Mouse (Mus musculus): ENCODE results near the gene 0610010F05Rik. TPM values are rescaled to one million over a fixed set of nuclear protein-coding genes. Genes with fewer than 3 reads are reported as not detected.
A peak's percentile ranks its signal among the peaks of the same experiment; 100 is the strongest.
"Not testable (repeated sequence)": the region's sequence is repeated elsewhere in the genome, so short reads cannot be mapped to it uniquely, and the experiment has no call there.

The 0610010F05Rik gene
- total RNA-seq (2021) = 10 to 100 TPM; 13.9 to 16.0 TPM

DNA sequence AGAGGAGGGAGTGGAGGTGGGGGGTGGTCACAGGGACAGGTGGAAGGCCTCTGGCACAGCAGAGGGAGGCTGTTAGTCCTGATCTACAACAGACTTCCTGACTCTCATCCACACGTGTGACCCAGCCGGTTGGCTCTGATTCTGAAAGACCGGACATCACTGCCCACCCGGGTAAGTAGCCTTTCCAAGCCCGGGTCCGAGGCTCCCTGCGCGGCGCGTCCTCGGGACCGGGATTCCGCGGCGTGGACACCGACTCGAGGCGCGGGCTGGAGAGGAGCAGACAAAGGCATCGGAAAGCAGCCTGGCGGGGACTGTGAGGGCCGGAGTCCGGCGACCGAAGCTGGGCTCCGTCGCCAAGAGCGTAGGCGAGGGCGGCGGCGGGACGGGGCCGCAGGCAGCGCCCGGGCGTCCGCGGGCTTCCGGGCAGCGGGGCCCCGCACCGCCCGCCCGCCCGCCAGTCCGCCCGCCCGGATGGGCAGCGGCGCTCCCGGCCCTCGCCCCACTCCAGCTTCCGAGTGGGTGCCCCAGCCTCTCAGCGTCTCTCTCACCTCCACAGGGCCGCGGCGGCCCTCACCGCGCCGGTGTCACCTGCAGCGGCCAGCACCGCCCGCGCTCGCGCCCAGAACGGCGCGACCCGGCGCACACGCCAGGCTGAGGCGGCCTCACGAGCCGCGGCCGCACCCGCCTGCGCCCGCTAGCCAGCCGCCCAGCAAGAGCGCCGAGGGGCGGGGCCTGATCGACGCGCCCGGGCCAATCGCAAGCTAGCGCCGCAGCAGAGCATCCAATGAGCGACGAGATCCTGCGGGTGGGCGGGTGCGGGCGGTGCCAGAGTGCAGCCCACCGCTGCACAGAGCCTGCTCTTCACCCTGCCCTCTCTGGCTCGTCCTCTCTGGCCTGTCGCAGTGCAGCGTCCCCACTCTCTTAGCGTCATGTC lies at the start of gene 0610010F05Rik:
Gene 0610010F05Rik, minus strand, starts transcription at position 695 of the 934 bp plus-strand sequence.
- DNase-seq = peak; percentile 88

DNA sequence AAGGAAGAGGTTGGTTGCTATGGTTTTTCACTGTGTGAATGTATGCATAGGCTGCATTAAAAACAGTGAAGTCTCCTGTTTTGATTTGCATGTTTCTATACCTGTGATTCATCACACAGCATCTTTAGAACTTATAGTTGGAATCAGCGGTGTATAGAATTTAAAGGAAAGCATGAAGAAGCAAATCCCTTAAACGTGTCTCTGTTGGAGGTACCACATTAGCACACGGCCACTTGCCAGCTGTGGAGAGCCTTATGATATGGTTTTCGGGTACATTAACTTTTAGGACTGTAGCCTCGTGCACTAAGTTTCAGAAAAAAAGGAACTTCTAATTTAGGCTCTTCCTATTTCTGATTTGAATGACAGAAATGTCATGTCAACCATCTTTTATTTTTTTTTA lies 49.1 kb upstream of the 0610010F05Rik start:
- no peak for DNase-seq

GRCm38 (mm10) chr11:23680435-23680950 lies 47.1 kb upstream of the 0610010F05Rik start:
- no peak for DNase-seq

DNA sequence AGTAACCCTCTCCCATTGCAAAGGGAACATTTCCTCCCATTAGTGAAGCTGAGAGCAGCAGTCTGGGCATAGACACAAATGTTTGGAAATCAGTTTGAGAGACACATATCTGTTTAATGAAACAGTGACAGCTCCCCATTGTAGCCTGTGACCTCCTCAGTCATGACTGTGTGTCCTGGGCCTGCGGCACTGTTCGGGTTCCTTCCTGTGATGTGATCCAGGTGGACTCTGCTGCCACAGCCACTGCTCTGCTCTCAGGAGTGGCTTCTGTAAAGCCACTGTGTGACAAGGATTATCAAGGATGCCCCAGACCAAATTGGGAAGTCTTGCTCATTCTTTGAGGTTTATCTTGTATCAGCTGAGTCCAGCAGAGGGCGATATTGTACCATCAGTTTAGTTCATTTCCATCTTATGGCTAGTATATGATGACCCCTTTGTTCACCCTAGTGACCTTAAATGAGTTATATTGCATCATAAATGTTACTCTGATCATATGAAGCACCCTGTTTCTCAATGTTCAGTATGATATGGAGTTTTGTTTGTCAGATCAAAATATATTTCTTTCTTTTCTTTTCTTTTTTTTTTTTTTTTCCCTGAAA lies 45.7 kb upstream of the 0610010F05Rik start:
- DNase-seq = peak; percentile 65

DNA sequence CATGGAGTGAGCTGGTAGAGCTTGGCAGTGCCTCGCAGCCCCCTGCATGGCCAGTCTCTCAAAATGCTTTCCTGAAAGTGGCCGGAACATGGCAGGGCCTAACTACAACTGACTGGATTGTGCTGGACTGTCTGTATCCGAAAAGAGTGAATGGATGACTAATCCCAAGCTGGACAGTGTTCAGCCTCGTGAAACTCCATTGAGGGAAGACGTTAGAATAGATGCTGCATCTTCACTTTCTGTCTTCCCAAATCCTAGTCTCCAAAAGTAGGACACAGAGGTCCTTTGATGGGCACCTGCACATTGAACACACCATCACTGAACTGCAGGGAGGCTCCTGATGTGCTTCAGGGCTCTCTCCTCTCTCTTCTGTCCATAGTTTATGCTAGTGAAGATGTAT lies 42.7 kb upstream of the 0610010F05Rik start:
- no peak for DNase-seq

GRCm38 (mm10) chr11:23672256-23672749 lies 38.9 kb upstream of the 0610010F05Rik start:
- no peak for DNase-seq

DNA sequence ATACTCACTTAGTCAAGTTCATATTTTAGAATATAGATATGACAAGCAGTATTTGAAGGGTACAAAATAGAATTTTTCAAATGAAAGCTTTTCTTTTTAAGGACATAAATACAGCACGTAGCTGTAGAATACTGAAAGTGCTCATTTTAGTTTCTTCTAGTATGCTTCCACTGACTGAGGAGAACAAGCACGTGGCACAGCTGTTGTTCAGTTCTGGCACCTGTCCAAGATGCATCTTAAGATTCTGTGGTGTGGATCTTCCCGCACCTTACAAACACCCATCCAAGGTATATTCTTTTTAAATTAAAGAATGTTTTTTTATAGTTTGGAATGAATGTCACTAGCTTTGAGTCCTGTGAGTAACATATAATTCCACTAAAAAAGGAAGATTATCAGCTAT lies 33.7 kb upstream of the 0610010F05Rik start:
- no peak for DNase-seq

DNA sequence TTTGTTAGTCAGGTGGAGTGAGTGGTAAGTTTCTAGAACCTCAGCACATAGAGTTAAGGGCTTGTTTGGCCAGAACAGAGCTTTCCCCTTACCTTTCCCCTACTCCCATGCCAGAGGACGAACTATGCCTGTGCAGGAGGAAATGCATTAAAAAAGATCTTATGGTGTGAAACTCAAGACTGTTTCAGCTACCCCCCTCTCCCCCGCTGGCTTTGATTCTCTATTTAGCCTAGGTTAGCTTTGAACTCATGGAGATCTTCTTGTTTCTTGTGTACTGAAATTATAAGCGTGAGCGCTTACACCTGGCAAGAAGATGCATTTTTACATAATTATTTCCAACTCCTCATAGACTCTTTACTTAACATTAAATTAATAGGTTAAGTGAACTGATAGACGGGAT lies 33.1 kb upstream of the 0610010F05Rik start:
- DNase-seq = no peak

- peak; percentile 94 for DNase-seq
Measured at GRCm38 (mm10) chr11:23665798-23666501, 32.5 kb upstream of the 0610010F05Rik start, which contains the start of gene Pex13. TSS of gene Pex13 (minus strand) at chr11:23665959.

- no peak for DNase-seq
Measured at GRCm38 (mm10) chr11:23665311-23665786, 31.9 kb upstream of the 0610010F05Rik start, which contains the start of gene Pus10. TSS of gene Pus10 (plus strand) at chr11:23665674.

- DNase-seq = no peak
Measured at GRCm38 (mm10) chr11:23664232-23664631, 30.8 kb upstream of the 0610010F05Rik start.

DNA sequence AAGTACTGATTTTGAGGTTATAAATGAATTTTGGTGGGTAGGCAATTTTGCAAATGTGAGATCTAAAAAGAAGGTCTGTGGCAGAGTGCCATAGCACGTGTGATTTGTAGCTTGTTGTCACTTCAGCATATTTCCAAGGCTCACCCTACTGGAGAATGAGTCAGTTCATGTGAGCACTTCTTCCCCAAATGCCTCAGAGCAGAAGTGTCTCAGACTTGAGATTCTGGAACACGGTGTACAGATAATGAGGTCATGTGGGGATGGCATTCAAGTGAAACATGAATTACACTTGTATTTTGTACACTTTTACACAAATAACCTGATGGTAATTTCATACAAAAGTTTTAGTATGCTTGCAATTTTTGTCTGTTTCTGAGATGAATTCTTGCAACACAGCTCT lies 24.4 kb upstream of the 0610010F05Rik start:
- DNase-seq = no peak

DNA sequence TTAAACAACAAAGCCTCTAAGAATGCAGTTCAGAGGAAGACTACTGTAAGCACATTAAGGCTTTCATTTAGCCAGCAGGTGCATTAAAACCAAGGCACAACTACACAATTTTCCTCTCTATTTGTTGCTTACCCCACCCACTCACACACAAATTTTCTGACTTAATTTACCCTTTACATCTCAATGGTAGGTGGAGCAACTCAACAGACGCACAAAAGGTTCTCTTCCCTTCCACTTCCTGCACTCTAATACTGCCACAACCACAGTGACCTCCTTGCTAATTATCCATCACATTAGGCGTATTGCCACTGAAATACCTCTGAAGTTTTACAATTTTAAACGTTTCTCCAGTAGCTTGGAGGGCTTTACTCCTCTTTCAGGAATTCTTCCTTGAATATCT lies 20.2 kb upstream of the 0610010F05Rik start:
- no peak for DNase-seq

DNA sequence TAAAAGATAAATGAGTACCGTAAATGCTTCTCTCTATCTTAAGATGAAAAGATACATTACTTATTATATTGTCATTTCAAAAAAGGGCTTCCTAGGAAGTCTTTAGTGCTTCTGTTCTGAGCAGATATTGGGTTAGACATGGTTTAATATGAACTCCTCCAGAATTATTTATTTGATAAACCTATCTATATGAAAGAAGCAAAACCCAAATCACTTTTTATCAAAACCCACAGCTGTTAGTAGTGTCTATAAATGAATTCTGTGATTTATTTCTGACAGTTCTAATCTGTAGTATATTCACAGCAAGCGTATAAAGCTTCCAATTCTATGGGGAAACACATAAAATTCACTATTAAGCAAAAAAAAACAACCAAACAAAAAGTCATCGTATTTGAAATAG lies 14.4 kb upstream of the 0610010F05Rik start:
- DNase-seq = no peak

- no peak for DNase-seq
Measured at GRCm38 (mm10) chr11:23647431-23647830, 14.0 kb upstream of the 0610010F05Rik start.

- no peak for DNase-seq
Measured at GRCm38 (mm10) chr11:23634573-23634972, 1.1 kb upstream of the 0610010F05Rik start.

DNA sequence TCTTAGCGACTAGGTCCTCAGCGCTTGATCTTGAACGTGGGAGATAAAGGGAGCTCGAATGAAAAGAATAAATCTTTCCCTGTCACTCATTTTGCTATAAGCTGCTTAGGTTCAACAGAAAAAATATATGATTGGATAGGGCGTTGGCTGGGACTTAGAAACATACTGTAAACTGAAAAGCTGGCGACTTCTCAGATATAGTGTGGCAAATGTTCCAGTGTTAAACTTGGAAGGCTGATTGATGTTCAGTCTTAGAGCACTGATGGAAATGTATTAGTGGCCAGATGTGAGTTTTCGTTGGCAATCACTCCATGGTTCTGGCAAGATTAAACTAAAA lies 408 bp upstream of the 0610010F05Rik start:
- no peak for DNase-seq

DNA sequence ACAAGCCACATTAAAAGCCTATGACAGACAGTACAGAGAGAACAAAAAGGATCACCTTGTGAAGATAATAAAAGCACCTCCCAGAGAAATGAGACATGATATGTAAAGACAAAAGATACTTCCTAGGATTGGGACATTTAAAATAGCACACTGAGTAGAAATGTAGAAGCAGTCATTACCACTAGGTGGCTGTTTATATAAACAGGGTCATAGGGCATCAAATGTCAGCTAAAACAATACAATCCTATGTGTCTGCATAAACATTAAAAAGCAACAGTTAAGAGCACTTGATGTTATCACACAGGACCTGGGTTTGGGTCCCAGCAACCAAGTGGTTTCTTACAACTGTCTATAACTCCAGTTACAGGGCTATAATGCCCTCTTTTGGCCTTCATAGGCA lies 2.8 kb downstream of the 0610010F05Rik start:
- no peak for DNase-seq

DNA sequence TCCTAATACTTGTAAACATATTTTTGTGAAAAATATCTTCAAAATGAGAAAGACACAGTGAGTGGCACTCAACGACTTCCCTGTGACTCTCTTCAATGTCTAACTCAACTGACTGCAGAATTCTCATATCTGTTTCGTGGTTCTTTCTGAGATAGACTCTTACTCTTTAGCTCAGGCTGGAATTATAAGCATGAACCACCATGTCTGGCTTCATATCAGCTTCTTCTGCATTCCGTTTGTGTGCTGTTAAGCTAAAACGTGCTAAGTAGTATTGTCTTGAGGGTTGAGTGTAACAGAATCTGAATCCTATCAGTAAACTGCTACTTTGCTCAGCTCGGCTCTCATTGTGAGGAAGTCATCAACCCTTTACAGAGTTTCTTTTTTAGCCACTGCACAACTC lies 14.4 kb downstream of the 0610010F05Rik start:
- no peak for DNase-seq

DNA sequence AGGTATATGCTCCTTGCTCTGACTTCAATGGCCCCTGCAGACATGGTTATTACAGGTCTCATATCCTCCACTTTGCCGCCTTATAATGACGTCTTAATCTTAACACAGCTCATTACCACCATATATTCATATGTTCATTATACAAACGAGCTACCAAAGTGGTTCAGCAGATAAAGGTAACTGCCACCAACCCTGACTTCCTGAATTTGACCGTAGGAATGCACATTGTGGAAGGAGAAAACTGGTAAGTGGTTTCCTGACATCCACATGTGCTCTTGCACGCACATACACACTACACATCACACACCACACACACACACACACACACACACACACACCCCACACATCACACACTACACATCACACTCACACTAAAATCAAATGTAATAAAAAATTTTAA lies 18.9 kb downstream of the 0610010F05Rik start:
- DNase-seq = no peak

GRCm38 (mm10) chr11:23607291-23607690 lies 26.1 kb downstream of the 0610010F05Rik start:
- not testable (repeated sequence) for DNase-seq

GRCm38 (mm10) chr11:23570130-23570529 lies 63.3 kb downstream of the 0610010F05Rik start:
- DNase-seq = no peak

- peak; percentile 82 for DNase-seq
Measured at GRCm38 (mm10) chr11:23565761-23566160, 67.7 kb downstream of the 0610010F05Rik start.
